In genomic region chr3:98317143-98317542, GRCm38 (mm10) we compare ENCODE assay signal across 10 mouse cellular contexts. TPM values are rescaled to one million over a fixed set of nuclear protein-coding genes. Genes with fewer than 3 reads are reported as not detected.
DNase-seq lines count a peak whose midpoint lies in the region; ATAC-seq and TF ChIP-seq lines count a peak whose summit lies in the region.
"Had no signal": no experiment of that assay in that cellular context is flagged by ENCODE, and none has a peak within 500 bp of the region (broad histone marks: within the 10 kb centered on the region; RNA-seq: fewer than 3 reads in every experiment).

No protein-coding gene starts in this region.

- no peak overlapping the region for H3K9ac ChIP-seq in hindbrain, embryonic 14.5 days
- H3K9ac ChIP-seq: heart, embryonic 15.5 days had no signal

- TF ChIP-seq POLR2A in brain, embryonic 14.5 days (IDR thresholded peaks at IDR 0.05; ENCODE audit: borderline replicate concordance, extremely low read depth, insufficient read depth, insufficient read length, poor library complexity, severe bottlenecking) = no peak
- no peak for TF ChIP-seq POLR2A in kidney, adult 2 months (IDR thresholded peaks at IDR 0.05; ENCODE audit: low read depth, low read length)

- intact Hi-C loops in left cerebral cortex, adult 2 months (cut with DNase I) = no loop called here
- intact Hi-C loops in left cerebral cortex, postnatal 4 days (cut with DNase I) = loop anchor here (10.0 kb wide), 1 partner anchor 382 kb away; no protein-coding TSS in a partner anchor

- H3K9me3 ChIP-seq in hindbrain, embryonic 14.5 days (ENCODE audit: control insufficient read depth, low read length) = no peaks in the 10 kb centered on the region
- H3K9me3 ChIP-seq: heart, embryonic 15.5 days had no signal

- 0 out of 2 replicates have a peak, but pooled peaks cover 3% of the 10 kb centered on the region for H3K36me3 ChIP-seq in hindbrain, embryonic 14.5 days (replicated peaks; ENCODE audit: control insufficient read depth, insufficient read depth)
- no peaks in the 10 kb centered on the region for H3K36me3 ChIP-seq in kidney, adult 2 months (ENCODE audit: control insufficient read depth, insufficient read depth, low read length)

- H3K4me2 ChIP-seq in hindbrain, embryonic 14.5 days (replicated peaks) = no peak overlapping the region
- H3K4me2 ChIP-seq: heart, embryonic 15.5 days had no signal

- H3K4me1 ChIP-seq in hindbrain, embryonic 14.5 days (replicated peaks; ENCODE audit: control insufficient read depth, insufficient read depth, low read length) = peaks cover 6% of the 10 kb centered on the region; the same call in 1 of the 2 replicates
- H3K4me1 ChIP-seq in kidney, adult 2 months (ENCODE audit: control insufficient read depth, insufficient read depth, low read length) = no peaks in the 10 kb centered on the region

- TF ChIP-seq CTCF in left cerebral cortex, adult 2 months (IDR thresholded peaks at IDR 0.05) = no peak
- no peak for TF ChIP-seq CTCF in brain, embryonic 14.5 days (IDR thresholded peaks at IDR 0.05; ENCODE audit: borderline replicate concordance, extremely low read depth, insufficient read depth, insufficient read length)
- no peak for TF ChIP-seq CTCF in kidney, adult 2 months (conservative IDR thresholded peaks at IDR 0.05; ENCODE audit: insufficient read depth, insufficient read length, low read depth, low read length)

- H3K4me3 ChIP-seq in left cerebral cortex, adult 2 months = no peak overlapping the region
- no peak overlapping the region for H3K4me3 ChIP-seq in hindbrain, embryonic 14.5 days (replicated peaks; ENCODE audit: low read length)
- H3K4me3 ChIP-seq in kidney, adult 2 months (ENCODE audit: insufficient read depth, low read depth, low read length) = no peak overlapping the region
- H3K4me3 ChIP-seq: heart, embryonic 15.5 days had no signal

- DNase-seq in left cerebral cortex, adult 2 months (ENCODE audit: extremely low spot score in 1 of 2, low spot score in 2 of 2) = no peak
- DNase-seq in left cerebral cortex, postnatal 4 days = no peak
- DNase-seq in MN1 (ENCODE audit: low spot score) = peak; percentile 55
- peak; percentile 73 for DNase-seq in brain, embryonic 14.5 days (ENCODE audit: low read depth)
- no peak for DNase-seq in hindbrain, embryonic 14.5 days (ENCODE audit: low spot score)
- no peak for DNase-seq in kidney, adult 2 months

- peak overlapping the region; percentile 5; the same call in 1 of the 2 replicates for H3K27ac ChIP-seq in left cerebral cortex, adult 2 months
- 0 out of 2 replicates have a peak overlapping the region, but pooled peaks have one; percentile 39 for H3K27ac ChIP-seq in hindbrain, embryonic 14.5 days
- no peak overlapping the region for H3K27ac ChIP-seq in kidney, adult 2 months (ENCODE audit: insufficient read depth, low read depth, low read length)
- H3K27ac ChIP-seq: heart, embryonic 15.5 days had no signal

- no peak for ATAC-seq in hindbrain, embryonic 14.5 days (ENCODE audit: low FRiP score)
- ATAC-seq in erythroblast, adult 5-6 weeks (replicated peaks; ENCODE audit: low FRiP score, poor library complexity, severe bottlenecking) = no peak
- ATAC-seq: activated CD4-positive, CD25-positive, alpha-beta regulatory T cell, adult 4 months; intestine, postnatal 0 days had no signal

- 66% methylated on average over 3 of the region's 3 CpGs for WGBS in hindbrain, embryonic 14.5 days
- whole genome bisulfite sequencing in kidney, adult 2 months = 72% methylated on average over 3 of the region's 3 CpGs

- no peaks in the 10 kb centered on the region for H3K27me3 ChIP-seq in hindbrain, embryonic 14.5 days (ENCODE audit: control insufficient read depth, insufficient read depth, low read length)
- no peaks in the 10 kb centered on the region for H3K27me3 ChIP-seq in kidney, adult 2 months (replicated peaks; ENCODE audit: control insufficient read depth, insufficient read depth, low read length)
- H3K27me3 ChIP-seq: heart, embryonic 15.5 days had no signal

RNA-seq across cellular contexts. Expression of gene Phgdh, which starts 22.6 kb away (rescaled TPM):
- total RNA-seq in left cerebral cortex, adult 2 months (2021) = 10 to 100 TPM; 52.5 to 52.7 TPM
- 10 to 100 TPM; 53.5 to 55.0 TPM for total RNA-seq in left cerebral cortex, postnatal 4 days (2021)
- 119 and 137 TPM in 2 replicates for polyA plus RNA-seq in brain, embryonic 14.5 days (2012; rRNA removed)
- polyA plus RNA-seq in hindbrain, embryonic 14.5 days (2014; fragmentation: Nextera tagmentation; extraction: Ambion mirVana) = 160 and 173 TPM in 2 replicates
- total RNA-seq in erythroblast, adult 5-6 weeks (2015; ENCODE audit: low replicate concordance) = 9.4 and 11.5 TPM in 2 replicates
- 26.4 and 30.0 TPM in 2 replicates for total RNA-seq in erythroblast, adult 5-6 weeks (2017; ENCODE audit: low replicate concordance)
- 47.1 and 54.5 TPM in 2 replicates for polyA plus RNA-seq in kidney, adult 2 months (2012; rRNA removed)

RNA-seq across cellular contexts. Expression of gene Hmgcs2, which starts 36.9 kb away (rescaled TPM):
- 1 to 10 TPM; 6.3 to 6.4 TPM for total RNA-seq in left cerebral cortex, adult 2 months (2021)
- total RNA-seq in left cerebral cortex, postnatal 4 days (2021) = 10 to 100 TPM; 14.7 to 18.4 TPM
- polyA plus RNA-seq in brain, embryonic 14.5 days (2012; rRNA removed) = 5.3 and 9.4 TPM in 2 replicates
- polyA plus RNA-seq in hindbrain, embryonic 14.5 days (2014; fragmentation: Nextera tagmentation; extraction: Ambion mirVana) = 24.6 and 26.8 TPM in 2 replicates
- 0.42 TPM in 1 of 2 replicates, not detected in the other for total RNA-seq in erythroblast, adult 5-6 weeks (2015; ENCODE audit: low replicate concordance)
- not detected in 2 replicates for total RNA-seq in erythroblast, adult 5-6 weeks (2017; ENCODE audit: low replicate concordance)
- polyA plus RNA-seq in kidney, adult 2 months (2012; rRNA removed) = 39.0 and 39.5 TPM in 2 replicates
- polyA plus RNA-seq: activated CD4-positive, CD25-positive, alpha-beta regulatory T cell, adult 4 months had no signal

Comparison
In these comparisons a context has a peak if more than half of its experiments do, and no peak if none do; other contexts are left out.
1. DNase-seq: peak in MN1 (single experiment) and brain, embryonic 14.5 days (single experiment); none in left cerebral cortex, adult 2 months (0 of 2), left cerebral cortex, postnatal 4 days (single experiment), hindbrain, embryonic 14.5 days (single experiment) and kidney, adult 2 months (single experiment).
2. RNA of gene Hmgcs2, which starts 36.9 kb away (total RNA-seq): 14.7 to 18.4 TPM in left cerebral cortex, postnatal 4 days and 6.3 to 6.4 TPM in left cerebral cortex, adult 2 months; 0.42 TPM in erythroblast, adult 5-6 weeks; every median in the first group is over 4 times any median in the second.